Mouse (Mus musculus) liver, embryonic 14.5 days (tissue): ENCODE data around the gene Tent4b. TPM values are rescaled to one million over a fixed set of nuclear protein-coding genes. Genes with fewer than 3 reads are reported as not detected.

ENCODE experiments used
- ATAC-seq: fragments of 200-750 bp; cut with Nextera tagmentation; 2 replicates; pipeline ENCODE4 v1.8.0; 2017; ENCODE audit warnings: moderate number of reproducible peaks, mild to moderate bottlenecking, moderate library complexity; ENCODE audit not compliant: insufficient read depth
- DNase-seq, 3 experiments: peaks; one replicate each; pipeline ENCODE4 v3.0.0-alpha.2; 2012 to 2013; ENCODE audit warnings: low read depth in 3 of 3, low spot score in 3 of 3
- H3K27ac ChIP-seq: fragments of 300-500 bp; sonication (generic); 2 replicates; pipeline ENCODE4 v1.5.1; 2014; ENCODE audit warnings: moderate library complexity, mild to moderate bottlenecking, control low read depth, inconsistent platforms
- H3K27me3 ChIP-seq: fragments of 300-500 bp; sonication (generic); 2 replicates; pipeline ENCODE4 v1.6.1; 2014; ENCODE audit warnings: mild to moderate bottlenecking, low read length, moderate library complexity; ENCODE audit not compliant: control insufficient read depth, insufficient read depth
- H3K36me3 ChIP-seq: fragments of 300-500 bp; sonication (generic); replicated peaks from 2 replicates; pipeline ENCODE4 v1.6.1; 2014; ENCODE audit warnings: low read depth; ENCODE audit not compliant: control insufficient read depth, insufficient read depth
- H3K4me1 ChIP-seq, 2 experiments: fragments of 200-500 bp in 1 of 2; fragments of 300-500 bp in 1 of 2; sonication (generic) in 1 of 2; replicated peaks; 2 replicates each; pipeline ENCODE4 v1.6.1; 2012 to 2014; ENCODE audit warnings: antibody characterized with exemption in 1 of 2, inconsistent platforms in 1 of 2, low read length in 1 of 2; ENCODE audit not compliant: control insufficient read depth in 2 of 2, insufficient read depth in 2 of 2
- H3K4me2 ChIP-seq: fragments of 300-500 bp; sonication (generic); 2 replicates; pipeline ENCODE4 v1.6.1; 2014; ENCODE audit warnings: low read depth, mild to moderate bottlenecking, control low read depth, moderate library complexity
- H3K4me3 ChIP-seq, 2 experiments: fragments of 200-500 bp in 1 of 2; fragments of 300-500 bp in 1 of 2; sonication (generic) in 1 of 2; 2 replicates each; pipeline ENCODE4 v1.5.1; 2012 to 2014; ENCODE audit warnings: low read depth in 2 of 2, low read length in 2 of 2, mild to moderate bottlenecking in 2 of 2, control low read depth in 1 of 2, inconsistent platforms in 1 of 2, moderate library complexity in 1 of 2; ENCODE audit not compliant: insufficient read depth in 1 of 2
- H3K9ac ChIP-seq: fragments of 300-500 bp; sonication (generic); replicated peaks from 2 replicates; pipeline ENCODE4 v1.6.1; 2014; ENCODE audit warnings: mild to moderate bottlenecking, control low read depth, moderate library complexity
- H3K9me3 ChIP-seq: fragments of 300-500 bp; sonication (generic); 2 replicates; pipeline ENCODE4 v1.6.1; 2016; ENCODE audit warnings: low read length, mixed read lengths; ENCODE audit not compliant: control insufficient read depth
- CTCF ChIP-seq: IDR thresholded peaks from 2 replicates; pipeline ENCODE4 v1.5.1; 2016; ENCODE audit warnings: antibody characterized with exemption, low read depth, control low read depth
- EP300 ChIP-seq: IDR thresholded peaks from 2 replicates; pipeline ENCODE4 v1.6.1; 2016; ENCODE audit warnings: antibody characterized with exemption, low read depth
- WGBS: fragments of 180-500 bp; shearing (Covaris S2); extraction: QIAGEN DNeasy Blood & Tissue Kit; methylation state at CpG from one replicate; pipeline ENCODE4 v1.1.7; 2014; ENCODE audit not compliant: insufficient replicate concordance; 5-methylcytosine and 5-hydroxymethylcytosine counted together
- polyA plus RNA-seq, 2 experiments: library from polyadenylated mRNA; depleted of rRNA in 1 of 2; stranded (reverse) in 1 of 2; unstranded in 1 of 2; fragments of >200 nt; fragmentation: Nextera tagmentation in 1 of 2; extraction: Ambion mirVana in 1 of 2; gene quantifications; 2 replicates each; pipeline versions ENCODE4 v1.2.1 to v1.2.3; 2012 to 2014

Gene Tent4b
- polyA plus RNA-seq, 2 experiments = 4.3 to 9.2 TPM

- ATAC-seq = no peak
- 32% methylated on average over 9 of the region's 9 CpGs for WGBS
- peak overlapping the region; percentile 24 for H3K9ac ChIP-seq
- peaks cover 51 to 63% of the 10 kb centered on the region in 2 experiments for H3K4me1 ChIP-seq
- no peaks in the 10 kb centered on the region for H3K9me3 ChIP-seq
- DNase-seq = no peak
- H3K4me3 ChIP-seq = peak overlapping the region; percentile 10 to 32
- H3K27ac ChIP-seq = peak overlapping the region; percentile 41
- no peaks in the 10 kb centered on the region for H3K36me3 ChIP-seq
- H3K27me3 ChIP-seq = no peaks in the 10 kb centered on the region
- H3K4me2 ChIP-seq = peak overlapping the region; percentile 33
- TF ChIP-seq CTCF = no peak
- TF ChIP-seq EP300 = no peak
These were observed 94.8 kb downstream of the Tent4b start for GRCm38 (mm10) chr8:88293590-88294356.

- H3K27ac ChIP-seq = peak overlapping the region; percentile 16
These were observed 96.0 kb downstream of the Tent4b start for GRCm38 (mm10) chr8:88294977-88295376.

GRCm38 (mm10) chr8:88297976-88298732, 99.1 kb downstream of the Tent4b start:
- H3K27ac ChIP-seq = peak overlapping the region; percentile 95
- 9% methylated on average over 12 of the region's 12 CpGs for WGBS
- TF ChIP-seq CTCF (peak; percentile 33), EP300 (peak; percentile 37; the same call in 1 of the 2 replicates)
- H3K36me3 ChIP-seq = no peaks in the 10 kb centered on the region
- H3K4me2 ChIP-seq = peak overlapping the region; percentile 97
- ATAC-seq (peak; percentile 78), DNase-seq (peak; percentile 66 to 76 (median 67))
- peak overlapping the region; percentile 42 for H3K9ac ChIP-seq
- no peaks in the 10 kb centered on the region for H3K27me3 ChIP-seq
- no peaks in the 10 kb centered on the region for H3K9me3 ChIP-seq
- peak overlapping the region in 1 of 2 experiments; percentile 6; a peak in 1 of 4 replicates for H3K4me3 ChIP-seq
- H3K4me1 ChIP-seq = peaks cover 64 to 72% of the 10 kb centered on the region in 2 experiments

More at GRCm38 (mm10) chr8:88294977-88295376, 96.0 kb downstream of the Tent4b start:
- WGBS = 44% methylated on average over 2 of the region's 2 CpGs
- H3K9ac ChIP-seq = peak overlapping the region; percentile 10
- no peak for TF ChIP-seq CTCF
- no peak for TF ChIP-seq EP300
- H3K4me2 ChIP-seq = peak overlapping the region; percentile 33
- ATAC-seq (no peak), DNase-seq (no peak)
- H3K4me3 ChIP-seq = peak overlapping the region; percentile 10 to 32; a peak in 3 of 4 replicates
- no peaks in the 10 kb centered on the region for H3K27me3 ChIP-seq
- peaks cover 56 to 67% of the 10 kb centered on the region in 2 experiments for H3K4me1 ChIP-seq
- H3K36me3 ChIP-seq = no peaks in the 10 kb centered on the region
- H3K9me3 ChIP-seq = no peaks in the 10 kb centered on the region

- H3K27me3 ChIP-seq = no peaks in the 10 kb centered on the region
- DNase-seq (no peak), ATAC-seq (no peak)
- no peaks in the 10 kb centered on the region for H3K9me3 ChIP-seq
- H3K36me3 ChIP-seq = no peaks in the 10 kb centered on the region
- H3K4me2 ChIP-seq = peak overlapping the region; percentile 97
- no peak overlapping the region for H3K4me3 ChIP-seq
- H3K9ac ChIP-seq = peak overlapping the region; percentile 95
- peak overlapping the region; percentile 95 for H3K27ac ChIP-seq
- H3K4me1 ChIP-seq = peaks cover 64 to 72% of the 10 kb centered on the region in 2 experiments
- WGBS = 63% methylated on average over 10 of the region's 10 CpGs
- TF ChIP-seq CTCF (no peak), EP300 (no peak)
These were observed 99.7 kb downstream of the Tent4b start for GRCm38 (mm10) chr8:88298733-88299103.
